Mouse (Mus musculus) liver, embryonic 18 days (tissue): Measurements from ENCODE around the gene Cenpt. TPM values are rescaled to one million over a fixed set of nuclear protein-coding genes. Genes with fewer than 3 reads are reported as not detected.

Experiments
- polyA plus RNA-seq: library from polyadenylated mRNA; depleted of rRNA; stranded (reverse); fragments of >200 nt; gene quantifications from 2 replicates; pipeline ENCODE4 v1.2.3, GENCODE M21; 2012; rRNA removed

Cenpt gene
- polyA plus RNA-seq: 13.7 and 15.3 TPM in 2 replicates

DNA sequence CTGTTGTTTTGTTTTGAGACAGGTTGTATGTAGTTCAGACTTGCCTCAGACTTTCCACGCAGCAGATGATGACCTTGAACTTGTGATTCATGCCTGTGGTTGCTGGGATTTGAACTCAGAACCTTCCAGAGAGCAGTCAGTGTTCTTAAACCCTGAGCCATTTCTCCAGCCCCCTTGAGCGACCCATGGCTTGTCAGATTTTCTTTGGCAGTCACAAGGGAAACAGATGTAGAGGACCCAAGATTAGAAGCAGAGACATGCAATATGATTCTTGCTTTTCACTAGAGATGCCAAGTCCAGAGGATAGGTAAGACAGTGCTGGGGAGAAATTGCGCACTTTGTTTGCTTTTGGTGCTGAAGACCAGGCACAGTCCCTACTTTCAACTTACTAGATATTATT is at the start of gene Cenpt:
Cenpt (minus strand) TSS at position 101 of the 400 bp plus-strand sequence.

DNA sequence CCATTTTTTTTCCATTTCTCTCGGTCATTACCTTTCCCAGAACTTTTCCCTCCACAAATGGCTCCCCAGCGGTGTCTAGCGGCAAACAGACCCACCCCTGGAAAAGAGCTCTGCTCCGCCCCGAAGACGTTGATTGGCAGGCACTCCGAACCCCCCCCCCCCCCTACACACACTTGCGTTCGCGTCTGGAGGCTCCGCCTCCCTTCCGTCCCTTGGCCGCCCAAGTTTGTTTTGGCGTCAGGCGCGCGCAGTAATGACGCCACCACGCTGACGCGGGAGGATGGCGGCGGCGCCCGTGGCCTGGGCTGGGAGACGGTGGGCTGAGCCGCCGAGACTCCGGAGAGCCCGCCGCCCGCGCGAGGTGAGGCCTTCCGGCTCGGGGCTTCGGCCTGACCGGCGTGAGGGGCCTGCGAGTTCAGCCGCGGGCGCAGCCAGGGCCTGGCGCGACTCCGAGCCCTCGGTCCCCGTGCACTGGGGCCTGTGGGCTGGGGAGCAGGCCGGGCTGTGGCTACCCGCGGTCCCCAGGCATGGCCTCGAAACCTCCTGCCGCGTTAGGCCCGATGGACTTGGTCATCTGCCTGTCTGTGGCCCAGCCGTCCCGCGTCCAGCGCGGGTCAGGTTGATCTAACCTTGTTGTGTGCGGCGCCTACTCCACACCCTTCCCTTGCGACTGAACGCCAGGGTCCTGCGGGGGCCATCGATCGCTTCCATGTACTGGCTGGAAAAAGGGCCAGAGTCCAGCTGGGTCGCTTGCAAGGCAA is 47.3 kb upstream of the Cenpt start, which contains the start of gene Pskh1:
Pskh1 (plus strand) TSS at position 262 of the 761 bp plus-strand sequence.

DNA sequence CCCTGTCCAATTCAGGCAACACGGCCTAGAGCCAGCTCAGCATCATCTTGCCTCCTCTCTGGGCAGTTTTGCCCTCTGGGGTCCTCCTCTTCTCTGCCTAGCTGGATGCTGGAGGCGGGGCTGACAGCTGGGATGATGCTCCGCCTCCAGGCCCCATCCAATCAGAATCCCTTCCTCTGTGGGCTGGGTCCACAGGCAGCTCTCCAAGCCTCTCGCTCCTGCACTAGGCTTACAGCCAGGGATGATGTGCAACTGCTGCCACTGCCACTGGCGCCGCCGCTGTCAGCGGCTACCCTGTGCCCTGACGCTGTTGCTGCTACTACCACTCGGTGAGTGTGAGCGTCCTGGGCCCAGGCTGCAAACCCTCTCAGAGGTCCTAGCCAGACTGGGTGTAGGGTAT is 40.3 kb upstream of the Cenpt start, which contains the start of gene Nrn1l:
Nrn1l (plus strand) TSS at position 229 of the 400 bp plus-strand sequence.

DNA sequence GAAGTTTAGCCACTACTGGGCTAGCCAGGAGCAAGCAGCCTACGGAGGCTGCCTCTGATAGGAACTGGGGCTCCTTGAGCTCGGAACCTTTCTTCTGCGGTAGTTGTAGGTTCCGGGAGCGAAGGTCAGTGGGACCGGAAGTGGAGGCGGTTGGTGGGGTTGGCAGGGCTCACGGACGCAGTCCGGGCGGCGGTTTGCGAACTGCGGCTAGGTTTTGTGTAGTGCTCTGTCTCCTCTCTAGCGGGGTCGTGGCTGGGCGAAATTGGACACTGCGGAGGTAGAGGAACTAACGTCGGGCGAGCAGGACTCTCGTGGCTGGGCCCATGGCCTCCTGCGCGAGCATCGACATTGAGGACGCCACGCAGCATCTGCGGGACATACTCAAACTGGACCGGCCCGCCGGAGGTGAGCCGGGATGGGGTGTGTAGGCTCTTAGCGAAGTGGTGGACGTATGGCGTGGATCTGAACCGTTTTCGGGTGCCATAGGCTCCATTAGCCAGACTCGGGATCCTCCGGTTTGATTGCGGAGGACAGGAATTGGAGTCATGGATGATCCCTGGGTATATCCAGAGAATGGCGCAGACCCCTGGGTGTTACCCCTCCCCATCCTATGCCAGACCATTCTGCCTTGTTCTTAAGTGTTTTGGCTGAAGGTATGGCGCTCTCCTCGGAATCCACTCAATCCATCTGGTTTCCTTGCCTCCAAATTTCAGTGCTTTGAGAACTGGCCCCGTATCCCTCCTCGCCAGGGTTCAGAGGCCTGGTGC is 27.9 kb upstream of the Cenpt start, which contains the start of gene Edc4:
Edc4 (plus strand) TSS at position 128 of the 767 bp plus-strand sequence.

DNA sequence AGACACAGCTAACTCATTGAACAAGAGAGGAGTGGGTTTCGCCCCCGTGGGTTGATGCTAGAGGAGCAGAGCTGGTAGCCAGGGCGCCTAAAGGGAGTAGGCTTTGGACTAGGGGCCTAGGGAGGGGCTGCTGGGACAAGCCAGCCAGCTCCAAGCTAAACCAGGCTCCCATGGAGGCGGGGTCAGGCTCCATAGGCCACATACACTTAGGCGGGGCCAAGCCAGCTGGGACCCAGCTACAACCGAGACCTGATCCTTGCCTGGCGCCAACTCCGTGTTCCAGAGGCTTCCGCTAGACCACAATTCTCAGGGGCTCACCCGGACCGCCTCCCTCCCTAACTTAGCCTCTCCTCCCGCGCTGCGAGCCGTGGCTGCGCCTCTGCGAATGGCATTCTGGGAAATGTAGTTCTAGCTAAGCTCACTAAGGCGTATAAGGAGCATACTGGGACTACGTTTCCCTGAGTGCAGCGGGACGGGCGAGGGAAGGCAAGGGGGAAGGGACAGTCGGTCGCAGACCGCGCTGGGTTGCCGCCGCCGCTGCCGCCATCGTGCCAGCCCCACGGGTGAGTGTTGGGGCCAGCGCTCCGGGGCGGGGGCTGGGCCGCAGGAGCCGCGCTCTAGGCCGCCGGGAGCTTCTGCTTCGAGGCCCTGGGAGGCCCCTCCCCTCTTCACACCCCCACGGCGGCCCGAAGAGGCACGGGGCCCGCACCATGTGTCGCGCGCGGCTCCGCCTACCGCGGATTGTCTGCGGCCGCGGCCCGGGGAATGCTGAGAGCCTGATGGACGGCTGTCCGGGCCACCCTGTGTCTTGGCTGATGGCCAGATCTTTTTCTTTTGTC is 7.3 kb upstream of the Cenpt start, which contains the start of gene Nutf2:
Nutf2 (plus strand) TSS at position 438 of the 839 bp plus-strand sequence.

GRCm38 (mm10) chr8:105854715-105855216 is 1.7 kb upstream of the Cenpt start, which contains the start of gene Thap11:
Thap11 (plus strand) TSS chr8:105855132.

DNA sequence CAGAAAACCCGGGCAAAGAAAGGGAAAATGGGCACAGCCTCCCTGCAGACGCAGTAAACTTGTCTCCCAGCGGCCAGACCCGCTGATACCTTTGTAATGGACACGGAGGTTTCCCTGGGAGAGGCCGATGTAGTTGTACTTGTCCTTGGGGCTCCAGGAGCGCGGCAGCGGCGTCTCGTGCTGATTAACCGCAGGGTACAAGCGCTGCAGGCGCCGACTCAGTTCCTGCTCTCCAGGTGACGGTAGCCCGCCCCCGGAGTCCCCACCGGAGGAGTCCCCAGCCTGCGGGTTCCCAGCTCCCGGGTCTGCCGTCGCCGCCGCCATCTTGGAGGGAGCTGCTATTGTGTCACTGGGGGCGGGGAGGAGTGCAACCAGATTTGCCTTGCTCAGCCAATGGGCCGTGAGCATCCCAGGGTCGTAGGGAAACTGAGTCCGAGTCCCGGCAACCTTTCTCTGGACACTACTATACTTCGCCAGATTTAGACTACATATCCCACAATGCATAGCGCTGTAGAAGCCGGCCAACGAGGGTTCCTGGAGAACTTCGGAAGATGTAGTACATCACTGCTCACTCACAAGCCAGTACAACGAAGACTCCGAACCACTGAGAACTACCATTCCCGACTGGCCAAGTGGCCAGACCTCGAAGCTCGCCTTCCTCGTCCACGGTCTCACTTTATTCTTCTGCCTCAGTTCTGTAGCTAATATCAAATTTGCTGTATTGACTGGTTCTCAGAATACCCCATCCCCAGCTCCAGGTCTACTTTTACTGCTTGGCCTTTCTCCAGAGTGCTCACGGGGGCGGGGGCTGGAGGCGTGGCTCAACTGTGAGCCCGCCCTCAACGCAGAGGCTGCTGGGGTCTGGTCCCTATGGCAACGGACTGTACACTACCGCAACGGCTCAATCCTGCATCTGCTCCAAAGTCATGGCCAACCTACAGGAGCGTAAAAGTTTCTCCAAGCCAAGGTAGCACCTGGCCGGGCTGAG is 25.9 kb downstream of the Cenpt start, which contains the start of the genes Ranbp10 and Tsnaxip1:
Ranbp10 (minus strand) TSS at position 490 of the 988 bp plus-strand sequence.
Tsnaxip1 (plus strand) TSS at position 871 of the 988 bp plus-strand sequence.

Other genes with a start within 250 kb of the Cenpt start
- gene Ripor1, start 248.0 kb downstream of the Cenpt start, polyA plus RNA-seq: 3.9 and 5.0 TPM in 2 replicates
- gene Ctcf, start 216.7 kb downstream of the Cenpt start, polyA plus RNA-seq: 12.4 and 14.0 TPM in 2 replicates
- not detected in 2 replicates for gene Agrp, start 215.9 kb downstream of the Cenpt start, polyA plus RNA-seq
- gene Carmil2, start 167.0 kb downstream of the Cenpt start, polyA plus RNA-seq: 1.8 TPM in 2 replicates
- 8.9 and 10.0 TPM in 2 replicates for gene Acd, start 152.2 kb downstream of the Cenpt start, polyA plus RNA-seq
- gene Pard6a, start 152.1 kb downstream of the Cenpt start, polyA plus RNA-seq: 4.9 and 5.3 TPM in 2 replicates
- not detected in 2 replicates for gene 4933405L10Rik, start 145.6 kb downstream of the Cenpt start, polyA plus RNA-seq
- gene Enkd1, start 145.1 kb downstream of the Cenpt start, polyA plus RNA-seq: 4.3 and 5.1 TPM in 2 replicates
- gene Gfod2, start 94.6 kb downstream of the Cenpt start, polyA plus RNA-seq: 1.3 and 1.4 TPM in 2 replicates
- 35.8 and 39.9 TPM in 2 replicates for gene Ranbp10, start 25.9 kb downstream of the Cenpt start, polyA plus RNA-seq
- gene Tsnaxip1, start 25.5 kb downstream of the Cenpt start, polyA plus RNA-seq: 0.05 and 0.08 TPM in 2 replicates
- 20.3 TPM in 2 replicates for gene Thap11, start 1.9 kb upstream of the Cenpt start, polyA plus RNA-seq
- 59.4 and 65.4 TPM in 2 replicates for gene Nutf2, start 7.3 kb upstream of the Cenpt start, polyA plus RNA-seq
- gene Edc4, start 27.6 kb upstream of the Cenpt start, polyA plus RNA-seq: 13.5 and 15.0 TPM in 2 replicates
- 0.24 and 0.31 TPM in 2 replicates for gene Nrn1l, start 40.3 kb upstream of the Cenpt start, polyA plus RNA-seq
- 12.6 and 14.4 TPM in 2 replicates for gene Pskh1, start 47.2 kb upstream of the Cenpt start, polyA plus RNA-seq
- 0.66 and 1.1 TPM in 2 replicates for gene Ctrl, start 80.6 kb upstream of the Cenpt start, polyA plus RNA-seq
- gene Psmb10, start 85.2 kb upstream of the Cenpt start, polyA plus RNA-seq: 49.3 and 54.3 TPM in 2 replicates
- gene Lcat, start 90.1 kb upstream of the Cenpt start, polyA plus RNA-seq: 212 and 219 TPM in 2 replicates
- 9.7 and 12.2 TPM in 2 replicates for gene Slc12a4, start 112.8 kb upstream of the Cenpt start, polyA plus RNA-seq
- not detected in 2 replicates for gene Dpep3, start 126.2 kb upstream of the Cenpt start, polyA plus RNA-seq
- gene Dus2, start 138.1 kb upstream of the Cenpt start, polyA plus RNA-seq: 6.8 and 7.1 TPM in 2 replicates
- not detected in 2 replicates for gene Dpep2nb, start 152.7 kb upstream of the Cenpt start, polyA plus RNA-seq
- 7.3 and 7.7 TPM in 2 replicates for gene Ddx28, start 158.6 kb upstream of the Cenpt start, polyA plus RNA-seq
- gene Nfatc3, start 205.6 kb upstream of the Cenpt start, polyA plus RNA-seq: 7.9 and 8.0 TPM in 2 replicates